Mouse (Mus musculus): ENCODE measurements around the gene Atp6v0a4. TPM values are rescaled to one million over a fixed set of nuclear protein-coding genes. Genes with fewer than 3 reads are reported as not detected.

Atp6v0a4 gene
- polyA plus RNA-seq, 1 experiment from 2014 or later, result 0.37 TPM

DNA sequence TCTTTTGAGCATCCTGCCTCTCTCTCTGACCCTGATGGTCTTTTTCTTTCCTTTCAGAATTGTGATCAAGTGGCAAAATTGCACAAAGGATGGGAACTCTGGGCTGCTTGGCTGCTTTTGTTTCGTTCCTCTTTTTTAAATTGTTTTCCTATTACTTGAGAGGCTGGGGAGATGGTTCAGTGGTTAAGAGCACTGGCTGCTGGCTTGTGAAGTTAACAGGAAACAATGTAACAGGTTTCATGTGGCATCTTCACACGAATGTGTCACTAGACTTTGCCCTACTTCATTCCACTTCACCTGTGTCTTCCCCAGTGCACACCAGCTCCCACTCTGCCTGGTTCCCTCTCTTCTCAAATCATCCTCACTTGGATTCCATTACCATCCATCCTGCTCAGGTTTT, 59.8 kb downstream of the Atp6v0a4 start:
- WGBS, result 92% methylated on average over 2 of the region's 2 CpGs
- no peaks in the 10 kb centered on the region for H3K4me1 ChIP-seq (replicated peaks; ENCODE audit: control insufficient read depth, insufficient read depth, low read length)
- no peaks in the 10 kb centered on the region for H3K9me3 ChIP-seq (ENCODE audit: control insufficient read depth)
- H3K36me3 ChIP-seq (ENCODE audit: control insufficient read depth, insufficient read depth), result peaks cover 3% of the 10 kb centered on the region; the same call in 1 of the 2 replicates
- no peak for TF ChIP-seq CTCF (IDR thresholded peaks at IDR 0.05; ENCODE audit: low read depth)
- H3K27me3 ChIP-seq (replicated peaks; ENCODE audit: control insufficient read depth, insufficient read depth, low read length), result no peaks in the 10 kb centered on the region
- H3K9ac ChIP-seq (ENCODE audit: low read depth, low read length), result no peak overlapping the region
- no peak overlapping the region for H3K4me2 ChIP-seq (replicated peaks; ENCODE audit: low read depth)
- ATAC-seq, result no peak
- no peak overlapping the region for H3K27ac ChIP-seq (ENCODE audit: low read depth, low read length)
- H3K4me3 ChIP-seq (ENCODE audit: low read depth, low read length), result no peak overlapping the region

DNA sequence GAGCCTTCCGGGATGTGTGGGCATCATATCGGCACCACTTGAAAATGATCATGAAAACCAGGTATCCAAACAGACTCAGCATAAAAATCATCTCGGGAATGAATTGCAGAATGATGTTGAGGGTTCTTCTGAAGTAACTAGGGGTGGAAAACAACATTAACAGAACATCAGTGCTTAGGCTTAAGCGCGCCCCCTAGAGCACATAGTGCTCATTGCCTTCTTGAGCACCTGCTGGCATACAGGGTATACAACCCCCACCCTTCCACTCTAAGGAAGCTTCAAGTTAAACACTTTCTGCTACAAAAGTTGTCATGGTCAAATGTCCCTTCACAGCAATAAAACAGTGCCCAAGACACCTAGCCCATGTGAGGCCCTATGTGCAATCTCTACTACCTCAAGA, 65.6 kb downstream of the Atp6v0a4 start:
- WGBS, result 54% methylated on average over 5 of the region's 5 CpGs
- no peak overlapping the region for H3K27ac ChIP-seq (ENCODE audit: low read depth, low read length)
- H3K4me3 ChIP-seq (ENCODE audit: low read depth, low read length), result no peak overlapping the region
- no peak overlapping the region for H3K4me2 ChIP-seq (replicated peaks; ENCODE audit: low read depth)
- peaks cover 3% of the 10 kb centered on the region; the same call in 1 of the 2 replicates for H3K36me3 ChIP-seq (ENCODE audit: control insufficient read depth, insufficient read depth)
- no peaks in the 10 kb centered on the region for H3K27me3 ChIP-seq (replicated peaks; ENCODE audit: control insufficient read depth, insufficient read depth, low read length)
- ATAC-seq, result no peak
- H3K9me3 ChIP-seq (ENCODE audit: control insufficient read depth), result no peaks in the 10 kb centered on the region
- no peaks in the 10 kb centered on the region for H3K4me1 ChIP-seq (replicated peaks; ENCODE audit: control insufficient read depth, insufficient read depth, low read length)
- H3K9ac ChIP-seq (ENCODE audit: low read depth, low read length), result no peak overlapping the region
- TF ChIP-seq CTCF (IDR thresholded peaks at IDR 0.05; ENCODE audit: low read depth), result peak; percentile 55

DNA sequence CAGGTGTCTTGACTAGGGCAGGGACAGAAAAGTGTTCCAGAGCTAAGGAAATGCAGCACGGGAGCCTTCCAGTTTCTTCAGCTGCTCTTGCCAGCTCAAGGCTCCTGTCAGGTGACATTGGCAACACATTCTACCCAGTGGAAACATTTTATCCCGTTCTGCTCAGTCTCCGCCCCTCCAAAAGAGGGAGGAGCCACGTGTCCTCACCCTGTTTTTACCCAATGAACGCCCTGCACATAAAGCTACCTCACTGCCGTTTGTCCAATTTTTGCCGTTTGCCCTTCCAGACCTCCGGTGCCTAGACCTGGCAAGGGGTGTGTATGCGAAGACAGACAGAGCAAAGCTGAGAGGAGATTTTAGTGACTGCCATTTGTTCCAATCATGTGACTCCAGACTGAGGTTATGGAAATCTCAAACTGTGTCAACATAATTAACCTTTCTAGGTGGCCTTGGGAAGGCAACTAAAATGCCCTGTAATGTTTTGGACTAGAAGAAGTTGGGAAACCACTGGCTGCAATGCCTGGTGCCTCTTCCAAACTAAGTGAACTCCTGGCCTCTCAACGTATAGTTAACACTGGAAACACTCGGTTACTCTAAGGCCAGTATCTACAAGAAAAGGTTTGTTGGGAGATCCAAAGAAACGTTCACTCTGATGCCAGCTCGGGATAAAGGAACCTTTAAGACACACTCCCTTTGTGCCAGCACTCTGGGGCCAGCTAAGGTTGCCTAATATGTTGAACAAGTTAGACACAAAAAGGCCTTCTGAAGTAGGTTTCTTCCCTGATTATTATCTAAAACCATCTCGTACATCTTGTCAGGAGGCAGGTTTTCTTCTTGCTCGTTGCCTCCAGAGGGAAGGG, 68.7 kb downstream of the Atp6v0a4 start:
- H3K27me3 ChIP-seq (replicated peaks; ENCODE audit: control insufficient read depth, insufficient read depth, low read length), result no peaks in the 10 kb centered on the region
- H3K9ac ChIP-seq (ENCODE audit: low read depth, low read length), result no peak overlapping the region
- H3K4me3 ChIP-seq (ENCODE audit: low read depth, low read length), result no peak overlapping the region
- no peak for ATAC-seq
- H3K36me3 ChIP-seq (ENCODE audit: control insufficient read depth, insufficient read depth), result no peaks in the 10 kb centered on the region
- WGBS, result 81% methylated on average over 15 of the region's 15 CpGs
- H3K4me2 ChIP-seq (replicated peaks; ENCODE audit: low read depth), result no peak overlapping the region
- H3K9me3 ChIP-seq (ENCODE audit: control insufficient read depth), result no peaks in the 10 kb centered on the region
- no peak for TF ChIP-seq CTCF (IDR thresholded peaks at IDR 0.05; ENCODE audit: low read depth)
- H3K27ac ChIP-seq (ENCODE audit: low read depth, low read length), result no peak overlapping the region
- no peaks in the 10 kb centered on the region for H3K4me1 ChIP-seq (replicated peaks; ENCODE audit: control insufficient read depth, insufficient read depth, low read length)

DNA sequence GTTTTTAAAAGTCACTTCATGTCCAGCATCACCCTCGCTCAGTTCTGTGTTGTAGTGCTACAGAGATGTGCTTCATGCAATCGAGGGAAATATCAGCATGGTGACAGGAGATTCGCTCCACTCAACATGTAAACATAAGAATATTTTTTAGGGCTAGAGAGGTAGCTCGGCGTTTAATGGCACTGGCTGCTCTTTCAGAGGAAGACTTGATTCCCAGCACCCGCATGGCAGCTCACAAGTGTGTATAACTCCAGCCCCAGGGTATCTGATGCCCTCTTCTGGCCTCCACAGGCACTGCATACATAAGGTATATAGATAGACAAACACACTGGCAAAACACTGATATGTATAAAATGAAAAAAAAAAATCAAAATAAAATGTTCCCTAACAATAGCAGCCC, 74.8 kb downstream of the Atp6v0a4 start:
- Histone ChIP-seq H3K4me2 (replicated peaks; ENCODE audit: low read depth) (no peak overlapping the region), H3K4me3 (ENCODE audit: low read depth, low read length) (no peak overlapping the region), H3K27ac (ENCODE audit: low read depth, low read length) (no peak overlapping the region), H3K27me3 (replicated peaks; ENCODE audit: control insufficient read depth, insufficient read depth, low read length) (no peaks in the 10 kb centered on the region), H3K9me3 (ENCODE audit: control insufficient read depth) (no peaks in the 10 kb centered on the region), H3K9ac (ENCODE audit: low read depth, low read length) (no peak overlapping the region), H3K36me3 (ENCODE audit: control insufficient read depth, insufficient read depth) (no peaks in the 10 kb centered on the region), H3K4me1 (replicated peaks; ENCODE audit: control insufficient read depth, insufficient read depth, low read length) (no peaks in the 10 kb centered on the region)
- ATAC-seq, result no peak
- 92% methylated on average over 6 of the region's 6 CpGs for WGBS
- peak; percentile 23; the same call in 1 of the 2 replicates for TF ChIP-seq CTCF (IDR thresholded peaks at IDR 0.05; ENCODE audit: low read depth)

DNA sequence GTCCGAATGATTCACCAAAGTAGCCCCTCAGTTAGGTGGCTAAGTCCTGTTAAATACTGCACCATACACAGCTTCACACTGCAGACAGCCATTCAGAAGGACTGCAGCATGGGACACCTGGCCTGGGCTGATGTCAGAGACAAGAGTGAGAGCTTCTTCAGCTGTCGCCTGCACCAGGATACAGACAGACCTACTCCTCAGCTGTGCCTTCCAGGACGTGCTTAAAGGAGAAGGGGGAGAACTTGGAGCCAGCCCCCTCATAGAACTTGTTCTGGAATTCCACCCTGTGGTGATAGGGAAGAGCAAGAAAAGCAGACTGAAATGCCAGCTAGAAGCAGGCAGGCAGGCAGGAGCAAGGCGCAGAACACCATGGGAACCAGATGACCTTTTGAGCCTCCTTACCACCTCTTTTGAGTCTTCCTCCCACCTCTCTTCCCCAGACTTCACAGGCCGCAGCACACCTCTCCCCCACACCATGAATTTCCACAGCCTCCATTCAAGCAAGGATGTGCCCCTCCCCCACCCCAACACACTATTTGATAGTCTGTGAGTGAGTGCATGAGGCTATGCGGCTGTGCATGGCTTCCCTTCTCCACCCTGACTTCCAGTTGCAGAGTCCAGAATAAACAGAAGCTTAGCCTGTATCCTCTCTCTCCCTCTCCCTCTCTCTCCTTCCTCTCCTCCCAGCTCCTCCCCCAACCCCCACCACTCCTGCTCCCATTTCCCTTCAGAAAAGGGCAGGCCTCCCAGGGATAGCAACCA, 75.4 kb downstream of the Atp6v0a4 start:
- Histone ChIP-seq H3K9ac (ENCODE audit: low read depth, low read length) (no peak overlapping the region), H3K4me2 (replicated peaks; ENCODE audit: low read depth) (no peak overlapping the region), H3K27me3 (replicated peaks; ENCODE audit: control insufficient read depth, insufficient read depth, low read length) (no peaks in the 10 kb centered on the region), H3K4me3 (ENCODE audit: low read depth, low read length) (no peak overlapping the region), H3K36me3 (ENCODE audit: control insufficient read depth, insufficient read depth) (no peaks in the 10 kb centered on the region), H3K4me1 (replicated peaks; ENCODE audit: control insufficient read depth, insufficient read depth, low read length) (no peaks in the 10 kb centered on the region), H3K27ac (ENCODE audit: low read depth, low read length) (no peak overlapping the region), H3K9me3 (ENCODE audit: control insufficient read depth) (no peaks in the 10 kb centered on the region)
- no peak for ATAC-seq
- no peak for TF ChIP-seq CTCF (IDR thresholded peaks at IDR 0.05; ENCODE audit: low read depth)
- WGBS, result 53% methylated on average over 6 of the region's 6 CpGs

DNA sequence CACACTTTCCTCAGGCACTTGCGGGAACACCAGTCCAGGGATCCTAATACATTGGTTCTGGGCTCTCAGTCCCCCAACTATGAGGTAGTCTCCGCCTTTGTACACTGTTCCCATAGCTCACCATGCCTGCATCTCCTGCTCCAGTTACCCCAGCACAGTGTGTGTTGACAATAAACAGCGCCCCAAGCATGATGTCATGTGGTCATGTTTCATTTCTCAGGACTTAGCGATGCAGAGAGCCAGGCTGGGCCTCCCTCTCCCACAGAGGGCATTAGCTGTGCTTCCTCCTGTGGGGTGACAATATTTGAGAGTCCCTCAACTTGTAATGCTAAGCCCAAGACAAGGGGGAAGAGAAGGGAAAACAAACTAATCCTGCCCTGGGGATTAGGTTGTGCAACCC, 76.4 kb downstream of the Atp6v0a4 start:
- Histone ChIP-seq H3K27me3 (replicated peaks; ENCODE audit: control insufficient read depth, insufficient read depth, low read length) (no peaks in the 10 kb centered on the region), H3K4me2 (replicated peaks; ENCODE audit: low read depth) (no peak overlapping the region), H3K4me3 (ENCODE audit: low read depth, low read length) (no peak overlapping the region), H3K4me1 (replicated peaks; ENCODE audit: control insufficient read depth, insufficient read depth, low read length) (no peaks in the 10 kb centered on the region), H3K27ac (ENCODE audit: low read depth, low read length) (no peak overlapping the region), H3K36me3 (ENCODE audit: control insufficient read depth, insufficient read depth) (no peaks in the 10 kb centered on the region), H3K9ac (ENCODE audit: low read depth, low read length) (no peak overlapping the region), H3K9me3 (ENCODE audit: control insufficient read depth) (no peaks in the 10 kb centered on the region)
- ATAC-seq, result no peak
- TF ChIP-seq CTCF (IDR thresholded peaks at IDR 0.05; ENCODE audit: low read depth), result no peak
- 86% methylated on average over 4 of the region's 4 CpGs for WGBS

Data from intestine, postnatal 0 days (tissue).